Mouse (Mus musculus): ENCODE measurements around the gene Vmn2r99. TPM values are rescaled to one million over a fixed set of nuclear protein-coding genes. Genes with fewer than 3 reads are reported as not detected.

Vmn2r99 gene
- not detected for polyA plus RNA-seq (2014; fragmentation: Illumina TruSeq; extraction: RNeasy Lipid Tissue Mini Kit (QIAGEN cat#74804); ENCODE audit: low replicate concordance)

GRCm38 (mm10) chr17:19361649-19362048, at the start of gene Vmn2r99:
Gene Vmn2r99 (plus strand): TSS chr17:19361949.

Other genes with a start within 250 kb of the Vmn2r99 start
- gene Vmn2r100, start 142.8 kb downstream of the Vmn2r99 start, polyA plus RNA-seq (2014; fragmentation: Illumina TruSeq; extraction: RNeasy Lipid Tissue Mini Kit (QIAGEN cat#74804); ENCODE audit: low replicate concordance), result not detected
- not detected for gene Vmn2r101, start 215.3 kb downstream of the Vmn2r99 start, polyA plus RNA-seq (2014; fragmentation: Illumina TruSeq; extraction: RNeasy Lipid Tissue Mini Kit (QIAGEN cat#74804); ENCODE audit: low replicate concordance)

All from small intestine, adult 10 weeks (tissue).